Mouse (Mus musculus): Measurements from ENCODE around the gene Alg12.

DNA sequence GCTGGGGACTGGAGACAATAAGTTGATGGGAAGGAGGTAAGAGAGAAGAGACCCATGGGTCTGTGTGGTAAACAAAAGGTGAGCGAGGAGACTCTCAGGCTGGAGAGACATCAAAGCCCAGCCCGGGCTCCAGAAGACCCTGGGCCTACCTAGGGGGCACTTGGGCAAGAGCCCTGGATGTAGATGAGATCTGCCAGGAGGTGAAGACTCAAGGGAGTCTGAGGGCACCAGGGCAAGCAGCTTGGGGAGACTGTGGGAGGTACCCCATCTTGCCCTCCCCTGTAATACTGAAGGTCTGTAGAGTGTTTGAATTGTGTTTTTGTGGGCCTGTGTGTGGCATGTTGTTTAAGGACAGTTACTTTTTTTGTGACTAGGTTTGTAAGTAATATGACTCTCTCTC lies 39.6 kb upstream of the Alg12 start:
- TF ChIP-seq CTCF (IDR thresholded peaks at IDR 0.05; ENCODE audit: extremely low read depth, insufficient read depth, insufficient read length, insufficient replicate concordance) (no peak), POLR2A (IDR thresholded peaks at IDR 0.05; ENCODE audit: low read depth, low read length) (no peak)

All from spleen, adult 2 months (tissue).